Mouse (Mus musculus): Measurements from ENCODE around the gene Zmym1. TPM values are rescaled to one million over a fixed set of nuclear protein-coding genes. Genes with fewer than 3 reads are reported as not detected.

Zmym1 gene
- polyA plus RNA-seq, 1 experiment: 13.6 TPM

GRCm38 (mm10) chr4:127054522-127055198, 6.3 kb downstream of the Zmym1 start:
- TF ChIP-seq CTCF (IDR thresholded peaks at IDR 0.05; ENCODE audit: borderline replicate concordance, extremely low read depth, insufficient read depth, insufficient read length) (peak; percentile 24; the same call in 1 of the 2 replicates), POLR2A (IDR thresholded peaks at IDR 0.05; ENCODE audit: borderline replicate concordance, extremely low read depth, insufficient read depth, insufficient read length, poor library complexity, severe bottlenecking) (no peak)
- DNase-seq (ENCODE audit: low read depth): no peak

- no peak for DNase-seq (ENCODE audit: low read depth)
- no peak for TF ChIP-seq POLR2A (IDR thresholded peaks at IDR 0.05; ENCODE audit: borderline replicate concordance, extremely low read depth, insufficient read depth, insufficient read length, poor library complexity, severe bottlenecking)
Measured at GRCm38 (mm10) chr4:127053071-127053470, 7.9 kb downstream of the Zmym1 start.

GRCm38 (mm10) chr4:127051121-127051520, 9.8 kb downstream of the Zmym1 start:
- no peak for TF ChIP-seq POLR2A (IDR thresholded peaks at IDR 0.05; ENCODE audit: borderline replicate concordance, extremely low read depth, insufficient read depth, insufficient read length, poor library complexity, severe bottlenecking)
- TF ChIP-seq CTCF (IDR thresholded peaks at IDR 0.05; ENCODE audit: borderline replicate concordance, extremely low read depth, insufficient read depth, insufficient read length): no peak
- no peak for DNase-seq (ENCODE audit: low read depth)

DNA sequence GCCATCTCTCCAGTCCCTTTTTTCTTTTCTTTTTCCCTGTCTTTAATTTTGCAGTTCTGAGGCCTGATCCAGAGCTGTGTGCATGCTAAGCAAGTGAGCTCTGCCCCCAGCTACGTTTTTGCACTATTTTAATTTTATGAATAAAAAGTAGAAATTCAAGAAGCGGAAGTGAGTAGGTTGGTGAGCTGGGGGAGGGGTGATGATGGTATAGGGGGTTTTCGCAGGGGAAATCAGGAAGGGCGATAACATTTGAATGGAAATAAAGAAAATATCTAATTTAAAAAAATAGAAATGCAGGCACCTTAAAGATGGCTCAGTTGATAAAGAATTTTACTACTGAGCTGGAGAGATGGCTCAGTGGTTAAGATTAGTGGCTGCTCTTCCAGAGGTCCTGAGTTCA, 17.4 kb downstream of the Zmym1 start:
- no peak for DNase-seq (ENCODE audit: low read depth)
- TF ChIP-seq CTCF (IDR thresholded peaks at IDR 0.05; ENCODE audit: borderline replicate concordance, extremely low read depth, insufficient read depth, insufficient read length): no peak
- no peak for TF ChIP-seq POLR2A (IDR thresholded peaks at IDR 0.05; ENCODE audit: borderline replicate concordance, extremely low read depth, insufficient read depth, insufficient read length, poor library complexity, severe bottlenecking)

GRCm38 (mm10) chr4:127039871-127040483, 21.0 kb downstream of the Zmym1 start:
- no peak for TF ChIP-seq POLR2A (IDR thresholded peaks at IDR 0.05; ENCODE audit: borderline replicate concordance, extremely low read depth, insufficient read depth, insufficient read length, poor library complexity, severe bottlenecking)
- TF ChIP-seq CTCF (IDR thresholded peaks at IDR 0.05; ENCODE audit: borderline replicate concordance, extremely low read depth, insufficient read depth, insufficient read length): no peak
- DNase-seq (ENCODE audit: low read depth): no peak

DNA sequence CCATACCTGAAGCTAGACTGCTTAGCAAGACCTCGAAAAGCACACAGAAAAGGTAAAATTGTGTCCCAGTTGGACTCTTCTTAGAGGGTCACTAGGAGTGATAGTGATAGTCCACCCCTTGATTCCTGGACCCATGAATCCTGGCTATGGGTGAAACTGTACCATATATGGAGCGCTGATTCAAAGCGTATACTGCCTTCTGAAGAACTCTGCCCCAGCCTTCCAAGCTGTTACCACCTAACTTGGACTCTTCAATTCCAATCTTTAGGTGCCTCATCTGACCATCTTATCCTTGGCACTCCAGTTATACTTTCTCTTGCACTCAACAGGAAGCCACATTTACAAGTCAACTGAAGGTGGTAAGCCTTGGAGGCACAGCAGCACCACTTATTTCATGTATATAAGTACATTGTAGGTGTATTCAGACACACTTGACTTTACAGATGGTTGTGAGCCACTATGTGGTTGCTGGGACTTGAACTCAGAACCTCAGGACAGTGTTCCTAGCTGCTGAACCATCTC, 22.1 kb downstream of the Zmym1 start:
- no peak for DNase-seq (ENCODE audit: low read depth)
- TF ChIP-seq CTCF (IDR thresholded peaks at IDR 0.05; ENCODE audit: borderline replicate concordance, extremely low read depth, insufficient read depth, insufficient read length) (no peak), POLR2A (IDR thresholded peaks at IDR 0.05; ENCODE audit: borderline replicate concordance, extremely low read depth, insufficient read depth, insufficient read length, poor library complexity, severe bottlenecking) (no peak)

DNA sequence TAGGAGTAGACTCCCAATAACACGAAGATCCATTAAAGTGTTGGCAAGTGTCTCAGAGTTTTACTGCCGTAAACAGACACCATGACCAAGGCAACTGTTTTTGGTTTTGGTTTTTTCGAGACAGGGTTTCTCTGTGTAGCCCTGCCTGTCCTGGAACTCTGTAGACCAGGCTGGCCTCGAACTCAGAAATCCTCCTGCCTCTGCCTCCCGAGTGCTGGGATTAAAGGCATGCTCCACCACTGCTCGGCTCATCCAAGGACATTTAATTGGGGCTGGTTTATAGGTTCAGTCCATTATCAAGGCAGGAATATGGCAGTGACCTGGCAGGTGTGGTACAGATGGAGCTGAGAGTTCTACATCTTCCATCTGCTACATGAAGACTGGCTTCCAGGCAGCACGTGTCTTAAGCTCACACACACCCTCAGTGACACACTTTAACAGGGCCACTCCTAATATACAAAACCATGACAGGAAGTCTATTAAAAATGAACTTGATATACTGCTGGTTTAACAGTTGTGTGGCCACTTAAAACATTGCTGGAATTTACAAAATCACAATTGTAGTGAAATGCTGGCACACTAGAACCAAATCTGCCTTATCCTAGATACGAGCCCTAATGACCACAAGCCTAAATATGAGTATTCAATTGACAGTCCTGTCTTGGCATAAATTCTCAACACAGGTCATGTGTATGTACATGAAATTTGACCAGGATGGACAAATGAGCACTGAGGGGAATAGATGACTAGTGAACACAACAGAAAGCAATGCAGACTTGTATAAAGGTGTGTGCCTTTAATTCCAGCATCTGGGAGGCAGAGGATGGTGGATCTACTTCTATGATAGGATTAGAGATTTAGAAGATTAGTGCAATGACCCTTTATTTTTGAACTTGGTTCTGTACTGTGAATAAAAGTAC, 22.8 kb downstream of the Zmym1 start:
- DNase-seq (ENCODE audit: low read depth): peak; percentile 23
- TF ChIP-seq POLR2A (IDR thresholded peaks at IDR 0.05; ENCODE audit: borderline replicate concordance, extremely low read depth, insufficient read depth, insufficient read length, poor library complexity, severe bottlenecking): no peak
- TF ChIP-seq CTCF (IDR thresholded peaks at IDR 0.05; ENCODE audit: borderline replicate concordance, extremely low read depth, insufficient read depth, insufficient read length): no peak

DNA sequence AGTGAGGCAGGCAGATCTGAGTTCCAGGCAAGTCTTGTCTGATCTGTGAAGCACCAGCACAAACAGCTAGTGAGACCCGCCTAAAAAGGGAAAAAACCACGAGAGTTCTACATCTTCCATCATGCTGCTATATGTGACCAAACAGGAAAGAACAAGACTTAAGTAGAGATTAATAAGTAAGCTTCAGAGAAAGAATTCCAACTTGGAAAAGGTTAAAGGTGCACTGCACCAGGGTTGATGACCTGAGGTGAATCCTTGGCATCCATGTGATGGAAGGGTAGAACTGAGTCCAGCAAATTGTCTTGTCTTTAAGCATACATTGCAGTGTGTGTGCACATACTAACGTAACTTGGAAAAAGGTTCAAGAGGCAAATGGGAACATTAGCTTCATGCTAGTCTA, 23.8 kb downstream of the Zmym1 start:
- TF ChIP-seq POLR2A (IDR thresholded peaks at IDR 0.05; ENCODE audit: borderline replicate concordance, extremely low read depth, insufficient read depth, insufficient read length, poor library complexity, severe bottlenecking) (no peak), CTCF (IDR thresholded peaks at IDR 0.05; ENCODE audit: borderline replicate concordance, extremely low read depth, insufficient read depth, insufficient read length) (no peak)

GRCm38 (mm10) chr4:127027228-127028190, 33.4 kb downstream of the Zmym1 start:
- peak; percentile 67 for DNase-seq (ENCODE audit: low read depth)
- no peak for TF ChIP-seq POLR2A (IDR thresholded peaks at IDR 0.05; ENCODE audit: borderline replicate concordance, extremely low read depth, insufficient read depth, insufficient read length, poor library complexity, severe bottlenecking)
- peak; percentile 51; the same call in 1 of the 2 replicates for TF ChIP-seq CTCF (IDR thresholded peaks at IDR 0.05; ENCODE audit: borderline replicate concordance, extremely low read depth, insufficient read depth, insufficient read length)

More for the DNA sequence above, 23.8 kb downstream of the Zmym1 start:
- DNase-seq (ENCODE audit: low read depth): no peak

DNA sequence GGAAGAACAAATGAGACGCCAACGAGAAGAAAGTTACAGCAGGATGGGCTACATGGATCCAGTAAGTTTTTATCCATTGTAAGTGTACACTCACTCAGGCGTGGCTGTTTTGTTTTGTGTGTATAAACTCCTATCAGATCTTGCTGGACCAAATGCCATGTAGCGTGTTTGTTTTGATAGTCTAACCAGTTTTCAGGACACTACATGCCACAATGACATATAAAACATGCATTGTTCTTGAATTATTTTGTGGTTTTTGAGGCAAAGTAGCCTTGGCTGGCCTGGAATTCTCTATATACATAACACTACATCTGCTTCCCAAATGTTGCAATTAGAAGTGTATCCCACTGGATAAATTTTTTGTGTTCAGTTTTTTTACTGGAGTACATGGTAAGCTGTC, 34.1 kb downstream of the Zmym1 start:
- no peak for TF ChIP-seq CTCF (IDR thresholded peaks at IDR 0.05; ENCODE audit: borderline replicate concordance, extremely low read depth, insufficient read depth, insufficient read length)
- TF ChIP-seq POLR2A (IDR thresholded peaks at IDR 0.05; ENCODE audit: borderline replicate concordance, extremely low read depth, insufficient read depth, insufficient read length, poor library complexity, severe bottlenecking): no peak
- DNase-seq (ENCODE audit: low read depth): no peak
